Mouse (Mus musculus) right cerebral cortex, postnatal 4 days (tissue): ENCODE results near the gene Myh10.
"Not testable (repeated sequence)": the region's sequence is repeated elsewhere in the genome, so short reads cannot be mapped to it uniquely, and the experiment has no call there.

Source experiments
- DNase-seq: peaks from one replicate; pipeline ENCODE4 v3.0.0-alpha.2; 2022

The Myh10 gene

DNA sequence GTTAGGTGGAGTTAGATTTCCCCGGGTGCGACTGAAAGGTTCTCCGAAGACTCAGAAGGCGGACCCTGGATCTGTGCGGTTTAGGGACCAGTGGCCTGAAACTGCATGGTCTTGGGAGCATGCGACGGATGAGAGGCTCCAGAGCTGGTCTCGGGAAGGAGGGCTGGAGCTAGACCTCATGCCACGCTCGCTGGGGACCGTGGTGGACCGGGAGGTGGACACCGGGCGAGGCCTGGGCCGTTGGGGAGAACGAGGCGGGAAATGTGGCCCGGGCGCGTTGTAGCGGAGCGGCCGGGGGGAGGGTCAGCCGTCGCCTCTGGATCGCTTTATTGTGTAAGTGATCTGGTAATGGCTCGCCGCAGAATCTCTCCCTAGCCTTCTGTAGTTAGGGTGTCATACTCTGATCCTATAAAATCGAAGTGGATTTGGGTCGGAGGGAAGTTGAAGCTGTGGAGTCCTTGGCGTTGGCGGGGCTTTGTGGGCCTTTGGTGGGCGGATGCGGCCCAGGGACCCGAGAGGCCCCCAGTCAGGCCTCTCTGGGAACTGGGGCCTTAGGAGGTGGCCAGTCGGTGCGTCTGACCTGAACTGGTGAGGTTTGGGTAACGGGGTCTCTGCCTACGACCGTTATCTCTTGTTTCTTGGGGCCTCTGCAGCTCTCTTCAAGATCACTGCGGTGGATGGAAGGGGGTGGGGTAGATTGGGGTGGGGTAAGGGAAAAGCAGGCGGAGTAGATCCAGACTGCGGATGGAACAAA is 1.5 kb downstream of the Myh10 start:
- DNase-seq: peak; percentile 47

GRCm38 (mm10) chr11:68693447-68694040 is 2.2 kb downstream of the Myh10 start:
- no peak for DNase-seq

- no peak for DNase-seq
These were observed 11.0 kb downstream of the Myh10 start for GRCm38 (mm10) chr11:68702370-68702769.

- no peak for DNase-seq
These were observed 12.0 kb downstream of the Myh10 start for GRCm38 (mm10) chr11:68703360-68703759.

- no peak for DNase-seq
These were observed 12.9 kb downstream of the Myh10 start for GRCm38 (mm10) chr11:68704258-68704657.

- DNase-seq: no peak
These were observed 13.5 kb downstream of the Myh10 start for GRCm38 (mm10) chr11:68704847-68705246.

DNA sequence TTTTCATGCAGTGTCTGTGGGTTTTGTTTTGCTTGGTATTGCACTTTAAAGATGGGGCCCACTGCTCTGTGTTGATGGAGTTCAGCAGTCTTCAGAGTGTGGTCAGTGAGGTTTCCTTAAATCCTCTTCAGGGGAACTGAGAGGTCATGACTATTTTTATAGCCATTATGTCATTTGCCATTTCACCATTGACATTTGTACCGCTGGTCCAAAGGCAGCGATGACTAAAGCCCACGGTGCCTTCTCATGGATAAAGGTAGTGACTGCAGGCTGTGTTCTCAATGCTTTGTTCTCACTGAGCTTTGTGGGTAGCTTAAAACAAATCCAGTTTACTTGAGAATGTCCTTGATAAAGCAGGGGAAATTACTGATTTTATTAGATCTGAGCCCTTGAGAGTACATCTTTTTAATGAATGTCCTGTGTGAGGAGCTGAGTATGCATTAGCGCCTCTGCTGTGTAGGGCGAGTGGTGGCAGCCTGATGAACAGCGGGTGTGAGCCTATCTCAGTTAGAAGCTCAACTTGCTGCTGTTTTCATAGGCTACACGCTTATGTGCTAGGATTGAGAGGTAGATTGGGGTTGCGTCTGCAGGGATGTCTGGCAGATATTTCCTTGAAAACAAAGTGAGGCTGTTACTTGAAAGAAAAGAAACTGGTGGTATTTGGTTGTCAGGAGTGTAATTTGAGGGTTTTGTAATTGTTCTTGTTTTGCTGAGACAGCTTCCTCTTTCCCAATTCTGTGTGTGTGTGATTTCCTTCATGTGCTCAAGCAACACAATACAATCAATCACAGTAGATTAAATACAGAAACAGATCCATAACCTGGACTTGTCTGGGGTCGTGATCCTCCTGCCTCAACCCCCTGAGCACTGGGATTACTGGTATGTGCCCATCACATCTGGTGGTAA is 15.4 kb downstream of the Myh10 start:
- DNase-seq: no peak

DNA sequence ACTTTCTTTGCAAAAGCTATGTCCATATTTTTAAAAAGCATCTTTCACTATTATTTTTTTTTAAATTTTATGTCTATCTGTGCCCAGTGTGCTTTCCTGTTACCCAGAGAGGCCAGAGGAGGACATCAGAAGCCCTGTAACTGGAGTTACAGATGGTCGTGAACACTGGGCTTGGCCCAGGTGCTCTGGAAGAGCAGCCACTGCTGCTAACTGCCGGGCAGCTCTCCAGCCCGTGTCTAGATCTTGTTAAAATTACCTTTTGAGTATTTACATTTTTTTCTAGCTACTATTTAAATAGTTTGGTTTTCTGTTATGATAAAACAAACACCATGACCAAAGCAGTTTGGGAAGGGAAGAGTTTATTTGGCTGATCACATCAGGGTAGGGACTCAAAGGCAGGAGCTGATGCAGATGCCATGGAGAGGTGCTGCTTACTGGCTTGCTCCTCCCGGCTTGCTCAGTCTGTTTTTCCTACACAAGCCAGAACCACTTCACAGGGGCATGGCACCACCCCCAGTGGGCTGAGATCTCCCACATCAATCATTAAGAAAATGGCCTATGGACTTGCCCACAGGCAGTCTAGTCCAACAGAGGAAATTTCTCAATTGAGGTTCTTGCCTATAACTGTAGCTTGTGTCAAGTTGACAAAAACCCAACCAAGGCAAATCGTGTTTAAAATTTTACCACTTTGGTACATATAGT is 16.7 kb downstream of the Myh10 start:
- no peak for DNase-seq

DNA sequence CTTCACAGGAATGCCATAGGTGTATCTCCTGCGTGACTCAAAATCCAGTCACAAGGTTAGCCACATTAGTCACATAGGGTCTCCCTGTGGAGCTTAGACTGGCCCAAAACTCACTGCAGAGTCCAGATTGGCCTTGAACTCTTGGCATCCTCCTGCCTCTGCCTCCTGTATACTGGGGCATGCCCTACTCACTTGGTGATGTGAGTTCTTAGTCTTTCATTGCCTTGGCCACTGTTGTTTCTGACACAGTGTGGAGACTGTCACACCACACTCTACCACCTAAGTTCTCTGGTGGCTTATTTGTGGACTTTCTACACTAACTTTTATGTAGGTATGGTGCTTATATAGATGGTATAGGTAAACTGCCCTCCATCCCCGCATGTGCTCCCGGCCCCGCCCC is 24.8 kb downstream of the Myh10 start:
- no peak for DNase-seq

- no peak for DNase-seq
These were observed 25.9 kb downstream of the Myh10 start for GRCm38 (mm10) chr11:68717171-68717840.

DNA sequence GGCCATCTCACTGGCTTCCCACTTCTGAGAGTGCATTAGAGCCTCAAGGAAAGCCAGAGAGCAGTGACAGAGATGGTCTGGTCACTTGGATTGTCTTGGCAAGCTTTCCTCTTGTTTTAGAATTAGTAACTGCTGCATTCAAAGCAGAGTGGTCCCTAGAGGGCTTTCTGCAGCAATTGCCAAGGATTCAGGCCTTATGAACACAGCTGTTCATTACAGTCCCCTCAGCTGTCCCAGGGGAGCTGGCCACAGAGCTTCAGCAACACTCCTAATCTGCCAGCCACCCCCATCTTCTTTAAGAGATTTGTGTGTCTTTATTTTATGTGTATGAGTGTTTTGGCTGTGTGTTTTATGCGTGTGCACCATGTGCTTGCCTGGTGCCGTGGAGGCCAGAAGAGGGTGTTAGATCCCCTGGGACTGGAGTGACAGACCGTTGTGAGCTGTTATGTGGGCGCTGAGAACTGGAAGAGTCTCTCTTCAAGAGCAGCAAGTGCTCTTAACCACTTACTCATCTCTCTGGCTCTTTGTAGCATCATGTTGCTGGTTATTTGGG is 27.8 kb downstream of the Myh10 start:
- DNase-seq: no peak

GRCm38 (mm10) chr11:68719774-68720173 is 28.4 kb downstream of the Myh10 start:
- no peak for DNase-seq

DNA sequence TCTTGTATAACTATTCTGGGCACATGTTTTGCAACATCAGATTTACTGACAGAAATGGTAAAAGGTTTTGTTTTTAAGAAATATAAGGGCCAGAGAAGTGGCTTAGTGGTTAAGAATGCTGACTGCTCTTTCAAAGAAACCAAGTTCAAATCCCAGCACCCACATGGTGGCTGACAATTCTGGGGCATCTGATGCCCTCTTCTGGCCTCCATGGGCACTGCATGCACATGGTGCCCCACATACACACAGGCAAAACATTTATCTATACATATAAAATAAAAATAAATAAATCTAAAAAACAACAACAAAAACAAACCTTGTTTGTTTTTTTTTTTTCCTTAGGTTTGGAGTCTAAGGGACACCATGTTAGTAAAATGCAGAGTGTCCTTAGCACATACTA is 32.8 kb downstream of the Myh10 start:
- peak; percentile 24 for DNase-seq

- DNase-seq: no peak
These were observed 37.3 kb downstream of the Myh10 start for GRCm38 (mm10) chr11:68728693-68729092.

- no peak for DNase-seq
These were observed 39.4 kb downstream of the Myh10 start for GRCm38 (mm10) chr11:68730792-68731191.

DNA sequence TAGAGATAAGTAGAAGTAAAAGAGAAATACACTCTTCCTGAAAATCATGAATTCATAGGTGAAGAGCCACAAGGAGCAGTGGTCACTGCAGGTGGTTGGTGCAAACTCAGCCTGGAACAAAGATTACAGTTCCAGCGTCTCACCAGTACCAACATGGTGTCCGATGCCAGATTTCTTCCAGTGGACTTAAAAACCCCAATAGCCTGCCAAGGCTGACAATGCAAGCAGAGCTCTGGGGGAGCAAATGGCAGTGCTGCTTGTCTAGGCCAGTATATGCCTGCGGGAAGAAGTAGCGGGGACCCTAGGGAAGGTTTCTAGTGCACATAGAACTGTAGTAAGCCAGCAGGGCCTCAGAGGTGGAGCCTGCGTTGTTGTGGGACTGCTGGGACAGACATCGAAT is 40.7 kb downstream of the Myh10 start:
- DNase-seq: no peak

DNA sequence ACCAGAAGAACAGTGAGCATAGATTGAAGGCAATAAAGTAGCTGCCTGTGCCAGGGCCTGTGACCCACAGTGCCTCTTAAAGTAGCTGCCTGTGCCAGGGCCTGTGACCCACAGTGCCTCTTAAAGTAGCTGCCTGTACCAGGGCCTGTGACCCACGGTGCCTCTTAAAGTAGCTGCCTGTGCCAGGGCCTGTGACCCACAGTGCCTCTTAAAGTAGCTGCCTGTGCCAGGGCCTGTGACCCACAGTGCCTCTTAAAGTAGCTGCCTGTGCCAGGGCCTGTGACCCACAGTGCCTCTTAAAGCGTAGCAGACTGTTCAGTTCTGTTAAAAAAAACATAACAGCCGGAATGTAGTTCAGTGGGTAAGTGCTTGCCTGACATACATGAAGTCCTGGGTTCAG is 42.0 kb downstream of the Myh10 start:
- DNase-seq: not testable (repeated sequence)

DNA sequence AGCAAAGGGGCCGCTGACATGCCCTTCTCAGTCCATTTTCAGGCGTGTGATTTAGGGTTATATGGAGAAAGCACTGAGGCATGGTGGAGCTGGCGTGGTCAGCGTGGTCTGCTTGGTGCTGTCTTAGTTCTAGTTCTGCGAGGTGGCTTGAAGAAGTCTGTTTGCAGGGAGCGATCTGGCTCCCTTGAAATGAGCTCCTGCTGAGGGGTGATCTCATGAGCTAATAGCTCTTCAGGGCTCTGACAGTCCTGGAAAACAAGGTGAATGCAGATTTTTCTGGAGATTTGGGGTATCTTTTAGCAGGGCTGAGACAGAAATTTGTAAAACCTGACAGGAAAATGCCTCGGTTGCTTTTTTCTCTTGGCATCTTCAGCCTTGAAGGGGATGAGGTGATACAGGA is 48.1 kb downstream of the Myh10 start:
- no peak for DNase-seq

DNA sequence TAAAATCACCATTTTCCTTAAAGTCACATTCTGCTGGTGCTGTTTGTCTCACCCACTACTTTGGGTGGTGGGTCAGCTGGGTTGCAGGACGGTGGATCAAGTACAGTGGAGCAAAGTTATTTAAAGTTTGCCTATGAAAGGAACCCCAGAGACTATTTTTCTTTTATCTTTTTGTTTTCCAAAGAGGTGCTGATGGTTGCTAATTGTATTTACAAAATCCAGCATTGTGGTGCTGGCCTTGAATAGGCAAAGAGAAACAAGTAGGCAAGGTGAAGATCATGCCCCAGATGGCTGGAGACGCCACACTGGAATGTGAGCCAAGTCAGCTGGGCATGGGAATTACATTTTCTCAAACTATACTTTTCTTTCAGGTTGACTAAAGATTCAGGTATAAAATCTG is 51.3 kb downstream of the Myh10 start:
- no peak for DNase-seq

- no peak for DNase-seq
These were observed 52.8 kb downstream of the Myh10 start for GRCm38 (mm10) chr11:68744150-68744549.

DNA sequence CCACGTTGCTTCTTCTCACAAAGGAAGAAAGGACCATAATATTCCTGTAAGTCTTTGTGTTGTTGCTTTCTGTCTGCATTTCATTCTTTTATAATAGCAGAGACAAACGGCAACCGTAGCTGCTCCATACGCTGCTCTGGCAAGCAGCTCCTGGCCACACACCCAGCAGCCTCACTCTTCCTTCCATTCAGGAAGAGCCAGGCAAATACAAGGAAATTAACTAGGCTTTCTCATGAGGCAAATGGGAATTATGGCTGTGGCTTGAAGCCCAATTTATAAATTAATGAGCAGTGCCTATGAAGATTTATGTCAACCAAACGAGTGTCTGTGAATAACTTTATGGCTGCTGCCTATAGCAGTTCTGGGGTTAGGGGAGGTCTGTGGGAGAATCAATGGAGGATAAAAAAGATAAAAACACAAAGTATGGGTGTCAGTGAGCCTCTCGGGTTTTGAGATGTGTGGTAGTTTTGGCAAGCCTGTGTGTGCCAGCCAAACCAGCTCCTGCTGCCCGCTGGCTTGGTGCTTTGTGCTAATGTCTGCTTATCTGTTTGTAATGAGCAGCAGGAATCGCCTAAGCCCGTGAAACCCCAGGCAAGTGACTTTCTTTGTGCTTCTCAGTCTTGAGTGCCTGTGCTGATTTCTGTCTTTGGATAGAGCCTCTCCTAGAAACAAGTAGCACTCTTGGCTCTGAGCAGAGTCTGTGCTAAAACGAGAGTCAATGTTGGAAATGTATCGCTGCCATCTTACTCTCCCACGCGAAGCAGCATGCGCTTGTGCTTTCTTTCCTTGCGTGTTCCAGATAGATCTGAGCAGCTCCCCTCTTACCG is 54.2 kb downstream of the Myh10 start:
- no peak for DNase-seq
